Mouse (Mus musculus) liver, embryonic 16.5 days (tissue): Measurements from ENCODE around the gene Nectin2. TPM values are rescaled to one million over a fixed set of nuclear protein-coding genes. Genes with fewer than 3 reads are reported as not detected.

Experiments
- polyA plus RNA-seq: library from polyadenylated mRNA; unstranded; fragments of >200 nt; fragmentation: Nextera tagmentation; extraction: Ambion mirVana; gene quantifications from 2 replicates; pipeline ENCODE4 v1.2.1, GENCODE M21; 2015

Gene Nectin2
- polyA plus RNA-seq, 1 experiment from 2014 or later: 15.8 TPM

Other genes starting within 250 kb of the Nectin2 start
- gene Bloc1s3, start 242.1 kb downstream of the Nectin2 start, polyA plus RNA-seq: 0.65 and 0.72 TPM in 2 replicates
- 37.2 and 37.4 TPM in 2 replicates for gene Trappc6a, start 242.1 kb downstream of the Nectin2 start, polyA plus RNA-seq
- gene Nkpd1, start 232.6 kb downstream of the Nectin2 start, polyA plus RNA-seq: not detected in 2 replicates
- gene Ppp1r37, start 187.4 kb downstream of the Nectin2 start, polyA plus RNA-seq: 9.5 and 11.3 TPM in 2 replicates
- 0.48 and 0.59 TPM in 2 replicates for gene Zfp296, start 173.2 kb downstream of the Nectin2 start, polyA plus RNA-seq
- gene Gemin7, start 172.9 kb downstream of the Nectin2 start, polyA plus RNA-seq: 71.1 and 74.2 TPM in 2 replicates
- gene Clasrp, start 146.0 kb downstream of the Nectin2 start, polyA plus RNA-seq: 9.4 and 11.4 TPM in 2 replicates
- gene Relb, start 121.0 kb downstream of the Nectin2 start, polyA plus RNA-seq: 1.5 and 1.7 TPM in 2 replicates
- gene Clptm1, start 85.5 kb downstream of the Nectin2 start, polyA plus RNA-seq: 36.2 and 42.7 TPM in 2 replicates
- gene Apoc2, start 72.5 kb downstream of the Nectin2 start, polyA plus RNA-seq: 1,344 and 1,420 TPM in 2 replicates
- 20.6 and 35.3 TPM in 2 replicates for gene Gm44805, start 69.1 kb downstream of the Nectin2 start, polyA plus RNA-seq
- gene Apoc4, start 69.0 kb downstream of the Nectin2 start, polyA plus RNA-seq: 405 and 488 TPM in 2 replicates
- gene Apoc1, start 57.8 kb downstream of the Nectin2 start, polyA plus RNA-seq: 919 and 984 TPM in 2 replicates
- 3,720 and 4,229 TPM in 2 replicates for gene Apoe, start 51.3 kb downstream of the Nectin2 start, polyA plus RNA-seq
- gene Tomm40, start 35.0 kb downstream of the Nectin2 start, polyA plus RNA-seq: 47.3 and 51.8 TPM in 2 replicates
- gene Bcam, start 20.5 kb upstream of the Nectin2 start, polyA plus RNA-seq: 7.4 and 9.7 TPM in 2 replicates
- gene Cblc, start 46.3 kb upstream of the Nectin2 start, polyA plus RNA-seq: 4.7 and 5.4 TPM in 2 replicates
- gene Bcl3, start 72.3 kb upstream of the Nectin2 start, polyA plus RNA-seq: 4.1 and 4.4 TPM in 2 replicates
- gene Gm19345, start 101.5 kb upstream of the Nectin2 start, polyA plus RNA-seq: 0.08 TPM in 1 of 2 replicates, not detected in the other
- not detected in 2 replicates for gene Ceacam16, start 110.8 kb upstream of the Nectin2 start, polyA plus RNA-seq
- gene Ceacam19, start 137.5 kb upstream of the Nectin2 start, polyA plus RNA-seq: not detected in 2 replicates
- gene Pvr, start 170.7 kb upstream of the Nectin2 start, polyA plus RNA-seq: 3.4 and 3.6 TPM in 2 replicates
- 0.15 and 0.30 TPM in 2 replicates for gene Igsf23, start 200.3 kb upstream of the Nectin2 start, polyA plus RNA-seq
- gene Ceacam20, start 214.9 kb upstream of the Nectin2 start, polyA plus RNA-seq: not detected in 2 replicates
- gene Nlrp9b, start 241.0 kb upstream of the Nectin2 start, polyA plus RNA-seq: not detected in 2 replicates